8 mouse cellular contexts compared by ENCODE assay signal in genomic region chr10:56106996-56107334, GRCm38 (mm10). TPM values are rescaled to one million over a fixed set of nuclear protein-coding genes. Genes with fewer than 3 reads are reported as not detected.
DNase-seq lines count a peak whose midpoint lies in the region; ATAC-seq lines count a peak whose summit lies in the region.

No protein-coding gene starts in this region.

- no peaks in the 10 kb centered on the region for H3K36me3 ChIP-seq in heart, embryonic 14.5 days (ENCODE audit: control insufficient read depth, insufficient read depth, low read length)
- H3K36me3 ChIP-seq in hindbrain, embryonic 13.5 days = no peaks in the 10 kb centered on the region

- no peaks in the 10 kb centered on the region for H3K9me3 ChIP-seq in heart, embryonic 14.5 days (ENCODE audit: control insufficient read depth, low read length)
- no peaks in the 10 kb centered on the region for H3K9me3 ChIP-seq in hindbrain, embryonic 13.5 days

- 25% methylated on average over 1 of the region's 1 CpGs for WGBS in heart, embryonic 14.5 days
- WGBS in hindbrain, embryonic 13.5 days = 44% methylated on average over 1 of the region's 1 CpGs

- H3K4me3 ChIP-seq in heart, embryonic 14.5 days (ENCODE audit: control insufficient read depth in 1 of 2, insufficient read depth in 1 of 2, low read depth in 1 of 2, low read length in 2 of 2) = peak overlapping the region; percentile 49 to 54
- peak overlapping the region; percentile 22 for H3K4me3 ChIP-seq in hindbrain, embryonic 13.5 days

- ATAC-seq in heart, embryonic 14.5 days (ENCODE audit: insufficient number of reproducible peaks, insufficient read depth, low FRiP score, low read depth) = no peak; the same call in 1 of the 2 replicates
- ATAC-seq in hindbrain, embryonic 13.5 days (ENCODE audit: low FRiP score) = peak; percentile 52; the same call in 1 of the 2 replicates
- peak; percentile 36 for ATAC-seq in megakaryocyte-erythroid progenitor cell, adult 5-6 weeks (replicated peaks; ENCODE audit: low FRiP score, low TSS enrichment, poor library complexity, severe bottlenecking)

- peak overlapping the region; percentile 69 for H3K4me2 ChIP-seq in heart, embryonic 14.5 days (ENCODE audit: low read length)
- H3K4me2 ChIP-seq in hindbrain, embryonic 13.5 days = peak overlapping the region; percentile 36

- peak overlapping the region; percentile 73 for H3K9ac ChIP-seq in heart, embryonic 14.5 days (ENCODE audit: low read length)
- H3K9ac ChIP-seq in hindbrain, embryonic 13.5 days = 0 out of 2 replicates have a peak overlapping the region, but pooled peaks have one; percentile 5

- no peaks in the 10 kb centered on the region for H3K4me1 ChIP-seq in heart, embryonic 14.5 days (ENCODE audit: control insufficient read depth in 2 of 2, insufficient read depth in 2 of 2, low read length in 2 of 2)
- H3K4me1 ChIP-seq in hindbrain, embryonic 13.5 days (replicated peaks) = no peaks in the 10 kb centered on the region

- DNase-seq in heart, adult 9 months (ENCODE audit: low spot score in 2 of 2) = no peak
- DNase-seq in c-Kit-positive CD71-positive TER-119-positive erythroid progenitor cells, embryonic 14.5 days (ENCODE audit: low spot score) = peak; percentile 16
- DNase-seq in adrenal gland, adult (ENCODE audit: inconsistent age in 2 of 2, low spot score in 1 of 2) = no peak
- no peak for DNase-seq in ovary, postnatal 14 days (ENCODE audit: low spot score)
- DNase-seq in gastrocnemius, adult 18-20 months (ENCODE audit: low spot score) = no peak

- no peaks in the 10 kb centered on the region for H3K27me3 ChIP-seq in heart, embryonic 14.5 days (ENCODE audit: control insufficient read depth, insufficient read depth, low read length)
- no peaks in the 10 kb centered on the region for H3K27me3 ChIP-seq in hindbrain, embryonic 13.5 days

- H3K27ac ChIP-seq in heart, embryonic 14.5 days (replicated peaks in 1 of 2; ENCODE audit: control insufficient read depth in 1 of 2, insufficient read depth in 1 of 2, low read depth in 2 of 2, low read length in 2 of 2) = peak overlapping the region in 1 of 2 experiments; percentile 38; a peak in 3 of 4 replicates
- no peak overlapping the region for H3K27ac ChIP-seq in hindbrain, embryonic 13.5 days

RNA-seq across cellular contexts. Expression of gene Msl3l2, which starts 0.2 kb away (rescaled TPM):
- 5.5 and 5.7 TPM in 2 replicates for polyA plus RNA-seq in heart, embryonic 14.5 days (2014; fragmentation: Nextera tagmentation; extraction: Ambion mirVana)
- 10.1 and 10.4 TPM in 2 replicates for polyA plus RNA-seq in hindbrain, embryonic 13.5 days (2015; fragmentation: Nextera tagmentation; extraction: Ambion mirVana)
- total RNA-seq in megakaryocyte-erythroid progenitor cell, adult 5-6 weeks (2014; fragmentation: Nextera tagmentation) = 3.4 and 5.2 TPM in 2 replicates
- total RNA-seq in megakaryocyte-erythroid progenitor cell, adult 5-6 weeks (2017) = 5.6 and 17.6 TPM in 2 replicates
- total RNA-seq in gastrocnemius, adult 18-20 months (2021) = 1 to 10 TPM in 1 of 2 experiments, under 1 TPM in 1; 0.80 to 1.2 TPM
